Mouse (Mus musculus) heart, embryonic 13.5 days (tissue): Measurements from ENCODE around the gene Tsen2. TPM values are rescaled to one million over a fixed set of nuclear protein-coding genes. Genes with fewer than 3 reads are reported as not detected.

ENCODE experiments used
- ATAC-seq: fragments of 200-750 bp; cut with Nextera tagmentation; 2 replicates; pipeline ENCODE4 v1.8.0; 2017; ENCODE audit warnings: moderate TSS enrichment; ENCODE audit not compliant: insufficient number of reproducible peaks, low FRiP score, low TSS enrichment; ENCODE audit errors: extremely low read depth
- H3K27ac ChIP-seq: fragments of 300-500 bp; sonication (generic); replicated peaks from 2 replicates; pipeline ENCODE4 v1.5.1; 2015; ENCODE audit warnings: moderate library complexity, mild to moderate bottlenecking, inconsistent platforms
- H3K27me3 ChIP-seq: fragments of 300-500 bp; sonication (generic); replicated peaks from 2 replicates; pipeline ENCODE4 v1.6.1; 2015; ENCODE audit warnings: mild to moderate bottlenecking, inconsistent platforms
- H3K36me3 ChIP-seq: fragments of 300-500 bp; sonication (generic); 2 replicates; pipeline ENCODE4 v1.6.1; 2015; ENCODE audit warnings: mild to moderate bottlenecking, inconsistent platforms
- H3K4me1 ChIP-seq: fragments of 300-500 bp; sonication (generic); 2 replicates; pipeline ENCODE4 v1.6.1; 2015; ENCODE audit warnings: inconsistent platforms
- H3K4me2 ChIP-seq: fragments of 300-500 bp; sonication (generic); 2 replicates; pipeline ENCODE4 v1.6.1; 2015; ENCODE audit warnings: inconsistent platforms, mild to moderate bottlenecking, moderate library complexity
- H3K4me3 ChIP-seq: fragments of 300-500 bp; sonication (generic); 2 replicates; pipeline ENCODE4 v1.5.1; 2015; ENCODE audit warnings: moderate library complexity, mild to moderate bottlenecking, inconsistent platforms
- H3K9ac ChIP-seq: fragments of 300-500 bp; sonication (generic); 2 replicates; pipeline ENCODE4 v1.6.1; 2015; ENCODE audit warnings: inconsistent platforms, mild to moderate bottlenecking, moderate library complexity
- H3K9me3 ChIP-seq: fragments of 300-500 bp; sonication (generic); 2 replicates; pipeline ENCODE4 v1.6.1; 2016; ENCODE audit warnings: inconsistent platforms
- WGBS: fragments of 180-500 bp; shearing (Covaris S2); methylation state at CpG from one replicate; pipeline ENCODE4 v1.1.7; 2015; ENCODE audit warnings: mixed read lengths; 5-methylcytosine and 5-hydroxymethylcytosine counted together
- polyA plus RNA-seq: library from polyadenylated mRNA; unstranded; fragments of >200 nt; fragmentation: Nextera tagmentation; extraction: Ambion mirVana; gene quantifications from 2 replicates; pipeline ENCODE4 v1.2.1, GENCODE M21; 2015

Tsen2 gene
- polyA plus RNA-seq, 1 experiment from 2014 or later: 18.4 TPM

DNA sequence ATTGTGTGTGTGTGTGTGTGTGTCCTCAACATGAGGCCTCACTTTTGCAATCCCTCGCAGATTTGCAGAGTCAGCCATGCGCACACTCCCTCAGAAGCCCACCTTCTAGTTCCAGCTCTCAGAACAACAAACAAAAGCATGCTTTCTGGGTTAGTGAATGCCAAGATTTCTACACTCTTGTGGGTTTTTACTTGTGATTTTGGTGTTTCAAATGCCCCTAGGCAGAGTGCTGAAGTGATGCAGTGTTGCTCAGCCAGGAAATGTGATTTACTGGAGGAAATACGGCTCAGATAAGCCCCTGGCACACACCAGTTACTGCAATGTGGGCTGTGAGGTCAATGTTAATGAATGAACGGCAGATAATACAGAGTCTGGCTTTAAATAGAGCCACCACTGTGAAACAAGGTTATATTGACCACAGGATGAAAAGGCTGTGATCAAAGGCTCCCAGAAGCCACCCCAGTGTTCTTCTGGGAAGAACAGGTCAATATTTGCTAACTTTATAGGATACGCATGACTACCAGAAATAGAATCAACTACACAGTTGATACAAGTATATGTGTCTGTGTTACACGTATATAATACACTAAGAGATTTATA, 2.7 kb upstream of the Tsen2 start:
- ATAC-seq: no peak
- no peaks in the 10 kb centered on the region for H3K9me3 ChIP-seq
- no peak overlapping the region for H3K4me3 ChIP-seq
- peaks cover 32% of the 10 kb centered on the region for H3K4me1 ChIP-seq
- WGBS: 47% methylated on average over 6 of the region's 6 CpGs
- H3K4me2 ChIP-seq: no peak overlapping the region
- H3K27me3 ChIP-seq: peaks cover 23% of the 10 kb centered on the region
- no peak overlapping the region for H3K9ac ChIP-seq
- no peaks in the 10 kb centered on the region for H3K36me3 ChIP-seq
- peak overlapping the region; percentile 72 for H3K27ac ChIP-seq

DNA sequence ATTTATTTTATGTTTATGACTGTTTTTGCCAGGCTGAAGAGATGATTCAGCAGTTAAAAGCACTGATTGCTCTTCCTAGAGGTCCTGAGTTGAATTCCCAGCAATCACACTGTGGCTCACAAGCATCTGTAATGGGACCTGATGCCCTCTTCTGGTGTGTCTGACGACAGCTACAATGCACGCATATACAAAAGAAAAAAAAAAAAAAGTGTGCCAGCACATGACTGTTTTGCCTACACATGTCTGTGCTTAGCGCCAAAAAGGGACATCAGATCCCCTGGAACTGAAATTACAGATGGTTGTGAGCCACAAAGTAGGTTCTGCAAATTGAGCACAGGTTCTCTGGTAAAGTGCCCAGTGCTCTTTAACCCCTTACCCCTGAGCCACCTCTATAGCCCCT, 2.1 kb upstream of the Tsen2 start:
- Histone ChIP-seq H3K36me3 (no peaks in the 10 kb centered on the region), H3K27me3 (peaks cover 18% of the 10 kb centered on the region), H3K4me1 (peaks cover 32% of the 10 kb centered on the region), H3K9ac (no peak overlapping the region), H3K27ac (no peak overlapping the region), H3K4me2 (no peak overlapping the region), H3K4me3 (no peak overlapping the region), H3K9me3 (no peaks in the 10 kb centered on the region)
- no peak for ATAC-seq
- WGBS: 70% methylated on average over 3 of the region's 3 CpGs

DNA sequence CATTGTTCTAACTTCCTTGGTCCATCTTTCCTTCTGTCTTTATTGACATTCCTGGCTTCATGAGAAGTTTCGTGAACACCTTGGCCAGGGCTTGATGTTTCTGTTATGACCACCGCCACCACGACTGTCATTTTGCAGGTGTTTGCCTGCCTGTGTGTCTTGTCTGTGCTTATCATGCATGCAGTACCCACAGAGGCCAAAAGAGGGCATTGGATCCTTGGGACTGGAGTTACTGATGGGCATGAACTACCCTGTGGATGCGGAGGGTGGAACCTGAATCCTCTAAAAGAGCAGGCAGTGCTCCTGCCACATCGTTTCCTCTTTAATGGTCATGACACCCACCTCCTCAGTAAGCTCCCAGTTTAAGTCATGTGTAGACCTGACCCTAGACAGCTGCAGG, 1.8 kb downstream of the Tsen2 start:
- peaks cover 26% of the 10 kb centered on the region for H3K4me1 ChIP-seq
- H3K4me2 ChIP-seq: no peak overlapping the region
- no peaks in the 10 kb centered on the region for H3K27me3 ChIP-seq
- no peak for ATAC-seq
- H3K9ac ChIP-seq: no peak overlapping the region
- no peak overlapping the region for H3K27ac ChIP-seq
- no peak overlapping the region for H3K4me3 ChIP-seq
- peaks cover 35% of the 10 kb centered on the region for H3K36me3 ChIP-seq
- H3K9me3 ChIP-seq: no peaks in the 10 kb centered on the region
- WGBS: 80% methylated on average over 5 of the region's 5 CpGs

DNA sequence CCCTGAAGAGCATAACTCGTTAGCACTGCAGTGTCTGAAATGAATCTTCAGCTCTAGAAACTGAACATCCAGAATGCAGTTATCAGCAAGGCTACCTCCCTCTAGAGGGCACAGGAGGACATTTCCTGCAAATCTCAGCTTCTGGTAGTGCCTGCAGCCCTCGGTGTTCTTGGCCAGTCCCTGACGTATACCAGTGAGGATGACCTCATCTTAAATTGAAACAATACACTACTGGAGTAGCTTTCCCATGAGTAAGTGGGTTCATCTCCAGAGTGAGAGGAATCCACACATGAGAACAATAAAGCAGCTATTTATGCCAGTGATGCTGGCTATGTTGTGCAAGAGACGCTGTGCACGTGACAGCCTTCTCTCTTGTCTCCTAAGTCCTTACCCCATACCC, 11.0 kb downstream of the Tsen2 start:
- 53% methylated on average over 5 of the region's 5 CpGs for WGBS
- H3K9ac ChIP-seq: no peak overlapping the region
- H3K9me3 ChIP-seq: no peaks in the 10 kb centered on the region
- H3K27ac ChIP-seq: no peak overlapping the region
- no peaks in the 10 kb centered on the region for H3K27me3 ChIP-seq
- H3K4me1 ChIP-seq: peaks cover 23% of the 10 kb centered on the region
- no peak overlapping the region for H3K4me2 ChIP-seq
- H3K4me3 ChIP-seq: no peak overlapping the region
- H3K36me3 ChIP-seq: peaks cover 56% of the 10 kb centered on the region
- ATAC-seq: no peak

GRCm38 (mm10) chr6:115558176-115558575, 13.7 kb downstream of the Tsen2 start:
- WGBS: 84% methylated on average over 2 of the region's 2 CpGs
- H3K27ac ChIP-seq: no peak overlapping the region
- peaks cover 55% of the 10 kb centered on the region for H3K36me3 ChIP-seq
- H3K27me3 ChIP-seq: no peaks in the 10 kb centered on the region
- H3K4me3 ChIP-seq: no peak overlapping the region
- ATAC-seq: no peak
- H3K9ac ChIP-seq: no peak overlapping the region
- no peaks in the 10 kb centered on the region for H3K9me3 ChIP-seq
- H3K4me2 ChIP-seq: no peak overlapping the region
- H3K4me1 ChIP-seq: peaks cover 26% of the 10 kb centered on the region

GRCm38 (mm10) chr6:115559651-115560632, 15.5 kb downstream of the Tsen2 start:
- H3K27ac ChIP-seq: peak overlapping the region; percentile 63
- H3K4me1 ChIP-seq: peaks cover 26% of the 10 kb centered on the region
- ATAC-seq: peak; percentile 19; the same call in 1 of the 2 replicates
- H3K4me2 ChIP-seq: peak overlapping the region; percentile 50
- peaks cover 51% of the 10 kb centered on the region for H3K36me3 ChIP-seq
- WGBS: 35% methylated on average over 21 of the region's 21 CpGs
- peak overlapping the region; percentile 41 for H3K9ac ChIP-seq
- no peaks in the 10 kb centered on the region for H3K27me3 ChIP-seq
- no peaks in the 10 kb centered on the region for H3K9me3 ChIP-seq
- H3K4me3 ChIP-seq: no peak overlapping the region

DNA sequence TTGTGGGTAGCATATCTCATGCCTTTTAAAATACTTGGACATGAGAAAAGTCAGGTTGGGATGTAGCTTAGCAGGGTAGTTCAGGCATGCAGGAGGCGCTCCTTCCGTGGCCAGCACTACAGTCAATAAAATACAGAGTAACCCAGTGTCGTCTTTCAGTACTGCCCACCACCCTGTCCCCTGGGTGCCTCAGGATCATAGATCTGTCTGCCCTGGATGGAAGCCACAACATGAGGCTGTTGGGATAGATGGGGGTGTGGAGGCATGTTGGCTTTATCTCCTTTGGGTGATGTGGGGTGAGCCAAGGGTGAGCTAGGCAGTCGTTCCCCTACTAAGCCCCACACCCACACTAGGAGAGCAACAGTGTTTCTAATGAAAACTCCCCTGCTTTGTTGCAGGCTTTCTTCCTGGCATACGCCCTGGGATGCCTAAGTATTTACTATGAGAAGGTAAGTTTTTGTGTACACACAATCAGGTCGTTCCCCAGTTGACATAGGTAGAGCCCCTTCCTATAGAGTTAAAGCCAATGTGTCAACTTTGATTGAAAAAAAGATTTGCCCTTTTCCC, 21.1 kb downstream of the Tsen2 start:
- Histone ChIP-seq H3K4me3 (no peak overlapping the region), H3K27me3 (no peaks in the 10 kb centered on the region), H3K4me2 (no peak overlapping the region), H3K4me1 (peaks cover 2% of the 10 kb centered on the region), H3K9me3 (peaks cover 6% of the 10 kb centered on the region), H3K9ac (no peak overlapping the region), H3K36me3 (peaks cover 92% of the 10 kb centered on the region), H3K27ac (no peak overlapping the region)
- ATAC-seq: no peak
- 89% methylated on average over 6 of the region's 6 CpGs for WGBS

DNA sequence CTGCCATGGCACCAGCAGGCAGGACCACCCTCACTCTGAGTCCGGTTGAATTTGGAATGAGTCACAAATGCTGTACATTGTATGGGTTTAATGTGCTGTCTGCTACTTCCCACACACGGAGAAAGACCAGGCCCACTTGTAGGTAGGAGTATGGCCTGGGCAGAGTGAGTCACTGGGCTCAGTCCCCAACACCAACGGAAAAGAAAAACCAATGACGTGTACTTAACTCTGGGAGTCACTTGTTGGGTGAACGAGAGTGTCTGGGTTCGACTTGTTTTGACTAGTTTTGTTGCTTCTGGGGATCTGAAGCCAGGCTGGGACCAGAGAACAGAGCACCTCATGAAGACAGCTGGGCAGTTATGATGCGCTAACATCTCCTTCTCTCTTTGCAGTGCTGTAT, 29.7 kb downstream of the Tsen2 start:
- H3K9ac ChIP-seq: no peak overlapping the region
- ATAC-seq: no peak
- H3K36me3 ChIP-seq: peaks cover 85% of the 10 kb centered on the region
- no peaks in the 10 kb centered on the region for H3K27me3 ChIP-seq
- H3K4me3 ChIP-seq: no peak overlapping the region
- no peaks in the 10 kb centered on the region for H3K4me1 ChIP-seq
- WGBS: 78% methylated on average over 7 of the region's 7 CpGs
- no peak overlapping the region for H3K4me2 ChIP-seq
- H3K9me3 ChIP-seq: no peaks in the 10 kb centered on the region
- no peak overlapping the region for H3K27ac ChIP-seq

DNA sequence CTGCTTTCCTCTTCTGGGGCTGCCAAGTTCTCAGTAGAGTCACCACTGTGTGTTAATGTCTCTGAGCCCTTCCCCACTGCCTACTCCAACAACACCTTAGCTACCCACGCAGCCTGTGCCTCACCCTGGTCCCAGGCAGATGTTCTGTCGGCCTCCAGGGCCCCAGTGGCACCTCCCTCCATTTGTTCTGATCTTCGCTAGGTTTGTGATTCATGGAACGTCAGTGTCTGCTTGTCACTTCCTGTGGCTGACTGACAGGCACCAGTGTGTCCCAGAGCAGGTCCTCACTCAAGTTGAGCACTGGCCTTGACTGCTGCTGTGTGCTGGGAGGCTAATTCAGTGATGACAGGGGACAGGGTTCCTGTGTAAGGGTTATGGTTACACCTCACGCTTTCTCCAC, 32.9 kb downstream of the Tsen2 start:
- Histone ChIP-seq H3K9me3 (no peaks in the 10 kb centered on the region), H3K4me1 (no peaks in the 10 kb centered on the region), H3K36me3 (peaks cover 83% of the 10 kb centered on the region), H3K9ac (no peak overlapping the region), H3K27me3 (no peaks in the 10 kb centered on the region), H3K4me2 (no peak overlapping the region), H3K27ac (no peak overlapping the region), H3K4me3 (no peak overlapping the region)
- WGBS: 78% methylated on average over 5 of the region's 5 CpGs
- ATAC-seq: no peak

DNA sequence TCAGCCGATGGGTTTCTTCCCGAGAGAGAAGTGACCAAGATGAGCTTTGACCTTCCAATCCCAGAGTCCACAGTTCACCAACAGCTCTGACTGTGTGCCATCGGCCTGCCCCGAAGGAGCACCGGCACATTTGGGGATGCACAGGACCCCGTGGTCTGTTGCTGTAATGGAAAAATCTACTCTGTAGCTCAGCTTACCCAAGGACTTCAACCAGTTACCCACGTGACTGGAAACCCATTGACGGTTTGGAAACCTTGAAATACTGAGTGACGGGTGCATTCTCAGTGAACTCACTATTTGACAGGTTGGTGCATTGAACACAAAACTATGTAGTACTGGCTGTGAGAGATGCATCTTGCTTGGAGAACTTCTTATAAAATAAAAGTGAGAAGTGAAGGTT, 33.5 kb downstream of the Tsen2 start:
- H3K27me3 ChIP-seq: no peaks in the 10 kb centered on the region
- no peak overlapping the region for H3K27ac ChIP-seq
- WGBS: 85% methylated on average over 9 of the region's 9 CpGs
- H3K4me2 ChIP-seq: no peak overlapping the region
- no peaks in the 10 kb centered on the region for H3K4me1 ChIP-seq
- no peak for ATAC-seq
- H3K9ac ChIP-seq: no peak overlapping the region
- peaks cover 80% of the 10 kb centered on the region for H3K36me3 ChIP-seq
- no peaks in the 10 kb centered on the region for H3K9me3 ChIP-seq
- H3K4me3 ChIP-seq: no peak overlapping the region

GRCm38 (mm10) chr6:115580810-115581209, 36.3 kb downstream of the Tsen2 start:
- no peak for ATAC-seq
- Histone ChIP-seq H3K4me3 (no peak overlapping the region), H3K9ac (no peak overlapping the region), H3K9me3 (no peaks in the 10 kb centered on the region), H3K27ac (no peak overlapping the region), H3K36me3 (peaks cover 58% of the 10 kb centered on the region), H3K27me3 (no peaks in the 10 kb centered on the region), H3K4me2 (no peak overlapping the region), H3K4me1 (no peaks in the 10 kb centered on the region)
- WGBS: 71% methylated on average over 3 of the region's 3 CpGs
